Mouse (Mus musculus) cortical plate, adult 2 months (tissue): ENCODE measurements around the gene Prkar1b. TPM values are rescaled to one million over a fixed set of nuclear protein-coding genes. Genes with fewer than 3 reads are reported as not detected.
A peak's percentile ranks its signal among the peaks of the same experiment; 100 is the strongest.

Experiments used
- H3K27ac ChIP-seq: fragments of 200-500 bp; 2 replicates; pipeline ENCODE4 v1.5.1; 2012; ENCODE audit warnings: low read length, control low read depth, inconsistent platforms; ENCODE audit not compliant: insufficient read depth
- H3K4me1 ChIP-seq: fragments of 200-500 bp; 2 replicates; pipeline ENCODE4 v1.6.1; 2011; ENCODE audit warnings: low read length; ENCODE audit not compliant: control insufficient read depth, insufficient read depth
- H3K4me3 ChIP-seq: fragments of 200-500 bp; 2 replicates; pipeline ENCODE4 v1.5.1; 2011; ENCODE audit warnings: mild to moderate bottlenecking, low read length, control low read depth; ENCODE audit not compliant: insufficient read depth
- CTCF ChIP-seq: fragments of 200-500 bp; IDR thresholded peaks from 2 replicates; pipeline ENCODE4 v1.5.1; 2011; ENCODE audit warnings: mild to moderate bottlenecking, control low read depth, low read length; ENCODE audit not compliant: insufficient read depth; ENCODE audit errors: extremely low read depth
- POLR2A ChIP-seq: fragments of 200-500 bp; IDR thresholded peaks from 2 replicates; pipeline ENCODE4 v1.6.1; 2011; ENCODE audit warnings: mild to moderate bottlenecking, low read length, control low read depth; ENCODE audit not compliant: insufficient read depth; ENCODE audit errors: extremely low read depth
- polyA plus RNA-seq: library from polyadenylated mRNA; depleted of rRNA; stranded (reverse); fragments of >200 nt; gene quantifications from 2 replicates; pipeline ENCODE4 v1.2.3, GENCODE M21; 2012

Prkar1b gene
- polyA plus RNA-seq, 1 experiment, result 862 TPM

GRCm38 (mm10) chr5:138994786-138995720 is 154.7 kb downstream of the Prkar1b start:
- peak overlapping the region; percentile 90 for H3K4me3 ChIP-seq
- TF ChIP-seq POLR2A, result 0 out of 2 replicates have a peak, but pooled peaks have one; percentile 41
- TF ChIP-seq CTCF, result no peak
- 0 out of 2 replicates have a peak, but pooled peaks cover 2% of the 10 kb centered on the region for H3K4me1 ChIP-seq
- H3K27ac ChIP-seq, result peak overlapping the region; percentile 99

- peaks cover 2% of the 10 kb centered on the region; the same call in 1 of the 2 replicates for H3K4me1 ChIP-seq
- TF ChIP-seq POLR2A (no peak), CTCF (no peak)
- peak overlapping the region; percentile 90 for H3K4me3 ChIP-seq
- peak overlapping the region; percentile 99 for H3K27ac ChIP-seq
These were observed 155.6 kb downstream of the Prkar1b start for GRCm38 (mm10) chr5:138994108-138994785.

GRCm38 (mm10) chr5:138993371-138994107 is 156.3 kb downstream of the Prkar1b start:
- Histone ChIP-seq H3K27ac (no peak overlapping the region), H3K4me1 (peaks cover 2% of the 10 kb centered on the region; the same call in 1 of the 2 replicates), H3K4me3 (peak overlapping the region; percentile 90)
- TF ChIP-seq POLR2A, result no peak
- TF ChIP-seq CTCF, result no peak

GRCm38 (mm10) chr5:138992611-138993370 is 157.0 kb downstream of the Prkar1b start:
- TF ChIP-seq CTCF (no peak), POLR2A (no peak)
- H3K4me1 ChIP-seq, result peaks cover 2% of the 10 kb centered on the region; the same call in 1 of the 2 replicates
- no peak overlapping the region for H3K27ac ChIP-seq

GRCm38 (mm10) chr5:138991734-138992133 is 158.1 kb downstream of the Prkar1b start:
- H3K4me3 ChIP-seq, result no peak overlapping the region
- no peak overlapping the region for H3K27ac ChIP-seq
- TF ChIP-seq CTCF (no peak), POLR2A (no peak)
- peaks cover 2% of the 10 kb centered on the region; the same call in 1 of the 2 replicates for H3K4me1 ChIP-seq

More at GRCm38 (mm10) chr5:138992611-138993370, 157.0 kb downstream of the Prkar1b start:
- H3K4me3 ChIP-seq, result peak overlapping the region; percentile 90

GRCm38 (mm10) chr5:138990659-138991380 is 159.0 kb downstream of the Prkar1b start:
- TF ChIP-seq CTCF, result no peak
- no peak for TF ChIP-seq POLR2A
- H3K27ac ChIP-seq, result no peak overlapping the region
- peaks cover 2% of the 10 kb centered on the region; the same call in 1 of the 2 replicates for H3K4me1 ChIP-seq
- H3K4me3 ChIP-seq, result no peak overlapping the region

GRCm38 (mm10) chr5:138989567-138989966 is 160.2 kb downstream of the Prkar1b start:
- H3K4me1 ChIP-seq, result peaks cover 2% of the 10 kb centered on the region; the same call in 1 of the 2 replicates
- TF ChIP-seq CTCF, result no peak
- TF ChIP-seq POLR2A, result no peak
- no peak overlapping the region for H3K27ac ChIP-seq
- no peak overlapping the region for H3K4me3 ChIP-seq

GRCm38 (mm10) chr5:138988764-138989163 is 161.0 kb downstream of the Prkar1b start:
- TF ChIP-seq CTCF (no peak), POLR2A (no peak)
- Histone ChIP-seq H3K27ac (no peak overlapping the region), H3K4me1 (peaks cover 2% of the 10 kb centered on the region; the same call in 1 of the 2 replicates), H3K4me3 (no peak overlapping the region)
